Mouse (Mus musculus): ENCODE results near the gene Mtif3.
"Not testable (repeated sequence)": the region's sequence is repeated elsewhere in the genome, so short reads cannot be mapped to it uniquely, and the experiment has no call there.

Gene Mtif3

GRCm38 (mm10) chr5:146917357-146917756 lies 46.2 kb downstream of the Mtif3 start:
- DNase-seq (ENCODE audit: extremely low read depth, low read depth, low spot score): not testable (repeated sequence)

- DNase-seq (ENCODE audit: extremely low read depth, low read depth, low spot score): no peak
Observed at GRCm38 (mm10) chr5:146916806-146917205, 46.8 kb downstream of the Mtif3 start.

- no peak for DNase-seq (ENCODE audit: extremely low read depth, low read depth, low spot score)
Observed at GRCm38 (mm10) chr5:146916273-146916672, 47.3 kb downstream of the Mtif3 start.

GRCm38 (mm10) chr5:146914088-146914766 lies 49.4 kb downstream of the Mtif3 start:
- no peak for DNase-seq (ENCODE audit: extremely low read depth, low read depth, low spot score)

GRCm38 (mm10) chr5:146913355-146913754 lies 50.2 kb downstream of the Mtif3 start:
- no peak for DNase-seq (ENCODE audit: extremely low read depth, low read depth, low spot score)

- DNase-seq (ENCODE audit: extremely low read depth, low read depth, low spot score): no peak
Observed at GRCm38 (mm10) chr5:146912206-146912605, 51.4 kb downstream of the Mtif3 start.

- no peak for DNase-seq (ENCODE audit: extremely low read depth, low read depth, low spot score)
Observed at GRCm38 (mm10) chr5:146908629-146909028, 55.0 kb downstream of the Mtif3 start.

- DNase-seq (ENCODE audit: extremely low read depth, low read depth, low spot score): no peak
Observed at GRCm38 (mm10) chr5:146907533-146907932, 56.1 kb downstream of the Mtif3 start.

GRCm38 (mm10) chr5:146905486-146906172 lies 58.0 kb downstream of the Mtif3 start:
- no peak for DNase-seq (ENCODE audit: extremely low read depth, low read depth, low spot score)

GRCm38 (mm10) chr5:146904404-146904803 lies 59.2 kb downstream of the Mtif3 start:
- no peak for DNase-seq (ENCODE audit: extremely low read depth, low read depth, low spot score)
